Mouse (Mus musculus): ENCODE measurements around the gene Kmt2b. TPM values are rescaled to one million over a fixed set of nuclear protein-coding genes. Genes with fewer than 3 reads are reported as not detected.
A peak's percentile ranks its signal among the peaks of the same experiment; 100 is the strongest.

The Kmt2b gene
- polyA plus RNA-seq, 1 experiment from 2014 or later: 3.8 TPM

GRCm38 (mm10) chr7:30615049-30615760 lies 26.7 kb upstream of the Kmt2b start:
- ATAC-seq (ENCODE audit: low read depth) (peak; percentile 33), DNase-seq (no peak)
- H3K36me3 ChIP-seq: peaks cover 47% of the 10 kb centered on the region
- no peak overlapping the region for H3K4me3 ChIP-seq (replicated peaks)
- no peak overlapping the region for H3K27ac ChIP-seq
- H3K27me3 ChIP-seq: no peaks in the 10 kb centered on the region
- H3K4me2 ChIP-seq: no peak overlapping the region
- H3K4me1 ChIP-seq (replicated peaks): peaks cover 23% of the 10 kb centered on the region
- 54% methylated on average over 5 of the region's 5 CpGs for WGBS (ENCODE audit: insufficient replicate concordance)
- no peak overlapping the region for H3K9ac ChIP-seq
- no peaks in the 10 kb centered on the region for H3K9me3 ChIP-seq (replicated peaks)

- 54% methylated on average over 2 of the region's 2 CpGs for WGBS (ENCODE audit: insufficient replicate concordance)
- DNase-seq (no peak), ATAC-seq (ENCODE audit: low read depth) (no peak)
- Histone ChIP-seq H3K4me2 (no peak overlapping the region), H3K4me1 (replicated peaks) (peaks cover 23% of the 10 kb centered on the region), H3K36me3 (peaks cover 42% of the 10 kb centered on the region), H3K27ac (no peak overlapping the region), H3K27me3 (no peaks in the 10 kb centered on the region), H3K4me3 (replicated peaks) (no peak overlapping the region), H3K9me3 (replicated peaks) (no peaks in the 10 kb centered on the region), H3K9ac (no peak overlapping the region)
These were observed 25.9 kb upstream of the Kmt2b start for GRCm38 (mm10) chr7:30614454-30614853.

- ATAC-seq (ENCODE audit: low read depth) (peak; percentile 52; the same call in 1 of the 2 replicates), DNase-seq (peak; percentile 49)
- H3K4me1 ChIP-seq (replicated peaks): peaks cover 23% of the 10 kb centered on the region
- no peak overlapping the region for H3K4me2 ChIP-seq
- H3K27ac ChIP-seq: no peak overlapping the region
- H3K9me3 ChIP-seq (replicated peaks): no peaks in the 10 kb centered on the region
- peaks cover 34% of the 10 kb centered on the region for H3K36me3 ChIP-seq
- H3K4me3 ChIP-seq (replicated peaks): no peak overlapping the region
- H3K9ac ChIP-seq: no peak overlapping the region
- WGBS (ENCODE audit: insufficient replicate concordance): 20% methylated on average over 14 of the region's 14 CpGs
- H3K27me3 ChIP-seq: no peaks in the 10 kb centered on the region
These were observed 25.1 kb upstream of the Kmt2b start for GRCm38 (mm10) chr7:30613529-30614112.

GRCm38 (mm10) chr7:30612654-30613402 lies 24.3 kb upstream of the Kmt2b start, which contains the start of gene Upk1a:
TSS of gene Upk1a (minus strand) at chr7:30612847.
- no peak within 1 kb of the TSS for H3K4me3 ChIP-seq (replicated peaks)
- H3K4me2 ChIP-seq: no peak within 1 kb of the TSS
- 72% methylated on average over 8 of the region's 8 CpGs for WGBS (ENCODE audit: insufficient replicate concordance)
- H3K4me1 ChIP-seq (replicated peaks): peaks cover 23% of the 10 kb centered on the region
- no peak within 1 kb of the TSS for H3K27ac ChIP-seq
- ATAC-seq (ENCODE audit: low read depth) (no peak), DNase-seq (no peak)
- peaks cover 26% of the 10 kb centered on the region for H3K36me3 ChIP-seq
- no peak within 1 kb of the TSS for H3K9ac ChIP-seq
- H3K9me3 ChIP-seq (replicated peaks): no peaks in the 10 kb centered on the region
- H3K27me3 ChIP-seq: no peaks in the 10 kb centered on the region; the same call in 1 of the 2 replicates

- no peak for ATAC-seq (ENCODE audit: low read depth)
- Histone ChIP-seq H3K4me1 (replicated peaks) (peaks cover 12% of the 10 kb centered on the region), H3K27ac (no peak overlapping the region), H3K4me3 (replicated peaks) (no peak overlapping the region), H3K4me2 (no peak overlapping the region), H3K9ac (no peak overlapping the region), H3K27me3 (peaks cover 4% of the 10 kb centered on the region; the same call in 1 of the 2 replicates), H3K9me3 (replicated peaks) (no peaks in the 10 kb centered on the region), H3K36me3 (no peaks in the 10 kb centered on the region)
- WGBS (ENCODE audit: insufficient replicate concordance): 42% methylated on average over 7 of the region's 7 CpGs
- DNase-seq: no peak
These were observed 21.5 kb upstream of the Kmt2b start for GRCm38 (mm10) chr7:30610043-30610442.

GRCm38 (mm10) chr7:30608476-30608875 lies 19.9 kb upstream of the Kmt2b start:
- Histone ChIP-seq H3K4me1 (replicated peaks) (peaks cover 3% of the 10 kb centered on the region; the same call in 1 of the 2 replicates), H3K9ac (no peak overlapping the region), H3K27ac (no peak overlapping the region), H3K36me3 (no peaks in the 10 kb centered on the region), H3K27me3 (peaks cover 4% of the 10 kb centered on the region; the same call in 1 of the 2 replicates), H3K4me3 (replicated peaks) (no peak overlapping the region), H3K4me2 (no peak overlapping the region), H3K9me3 (replicated peaks) (no peaks in the 10 kb centered on the region)
- 53% methylated on average over 16 of the region's 16 CpGs for WGBS (ENCODE audit: insufficient replicate concordance)
- DNase-seq (no peak), ATAC-seq (ENCODE audit: low read depth) (no peak)

- ATAC-seq (ENCODE audit: low read depth) (peak; percentile 60; the same call in 1 of the 2 replicates), DNase-seq (peak; percentile 29)
- H3K9me3 ChIP-seq (replicated peaks): no peaks in the 10 kb centered on the region
- H3K27ac ChIP-seq: no peak overlapping the region
- H3K36me3 ChIP-seq: no peaks in the 10 kb centered on the region
- H3K27me3 ChIP-seq: peaks cover 4% of the 10 kb centered on the region; the same call in 1 of the 2 replicates
- no peak overlapping the region for H3K9ac ChIP-seq
- WGBS (ENCODE audit: insufficient replicate concordance): 13% methylated on average over 8 of the region's 8 CpGs
- no peak overlapping the region for H3K4me2 ChIP-seq
- no peak overlapping the region for H3K4me3 ChIP-seq (replicated peaks)
- no peaks in the 10 kb centered on the region for H3K4me1 ChIP-seq (replicated peaks)
These were observed 19.3 kb upstream of the Kmt2b start for GRCm38 (mm10) chr7:30607706-30608309.

- H3K9me3 ChIP-seq (replicated peaks): no peaks in the 10 kb centered on the region
- WGBS (ENCODE audit: insufficient replicate concordance): 76% methylated on average over 8 of the region's 8 CpGs
- ATAC-seq (ENCODE audit: low read depth): no peak
These were observed 16.4 kb upstream of the Kmt2b start for GRCm38 (mm10) chr7:30604944-30605343.

GRCm38 (mm10) chr7:30604424-30604823 lies 15.9 kb upstream of the Kmt2b start:
- ATAC-seq (ENCODE audit: low read depth): no peak
- WGBS (ENCODE audit: insufficient replicate concordance): 46% methylated on average over 8 of the region's 8 CpGs
- no peak for DNase-seq

More at GRCm38 (mm10) chr7:30604944-30605343, 16.4 kb upstream of the Kmt2b start:
- H3K9ac ChIP-seq: no peak overlapping the region
- H3K27me3 ChIP-seq: peaks cover 4% of the 10 kb centered on the region; the same call in 1 of the 2 replicates
- no peaks in the 10 kb centered on the region for H3K36me3 ChIP-seq
- no peak overlapping the region for H3K4me2 ChIP-seq
- H3K27ac ChIP-seq: no peak overlapping the region
- H3K4me1 ChIP-seq (replicated peaks): peaks cover 9% of the 10 kb centered on the region
- DNase-seq: no peak
- no peak overlapping the region for H3K4me3 ChIP-seq (replicated peaks)

GRCm38 (mm10) chr7:30602583-30602982 lies 14.1 kb upstream of the Kmt2b start:
- Histone ChIP-seq H3K36me3 (no peaks in the 10 kb centered on the region), H3K4me3 (replicated peaks) (no peak overlapping the region), H3K9me3 (replicated peaks) (no peaks in the 10 kb centered on the region), H3K27me3 (0 out of 2 replicates have a peak, but pooled peaks cover 4% of the 10 kb centered on the region), H3K4me2 (no peak overlapping the region), H3K9ac (no peak overlapping the region), H3K4me1 (replicated peaks) (peaks cover 15% of the 10 kb centered on the region), H3K27ac (no peak overlapping the region)
- no peak for DNase-seq
- no peak for ATAC-seq (ENCODE audit: low read depth)
- 42% methylated on average over 3 of the region's 3 CpGs for WGBS (ENCODE audit: insufficient replicate concordance)

More at GRCm38 (mm10) chr7:30604424-30604823, 15.9 kb upstream of the Kmt2b start:
- H3K9ac ChIP-seq: no peak overlapping the region
- H3K4me2 ChIP-seq: no peak overlapping the region
- H3K27ac ChIP-seq: no peak overlapping the region
- no peaks in the 10 kb centered on the region for H3K9me3 ChIP-seq (replicated peaks)
- no peaks in the 10 kb centered on the region for H3K36me3 ChIP-seq
- peaks cover 4% of the 10 kb centered on the region; the same call in 1 of the 2 replicates for H3K27me3 ChIP-seq
- H3K4me3 ChIP-seq (replicated peaks): no peak overlapping the region
- peaks cover 14% of the 10 kb centered on the region for H3K4me1 ChIP-seq (replicated peaks)

- no peaks in the 10 kb centered on the region for H3K36me3 ChIP-seq
- H3K4me1 ChIP-seq (replicated peaks): peaks cover 15% of the 10 kb centered on the region
- H3K4me2 ChIP-seq: peak overlapping the region; percentile 50; the same call in 1 of the 2 replicates
- H3K27ac ChIP-seq: no peak overlapping the region
- WGBS (ENCODE audit: insufficient replicate concordance): 70% methylated on average over 7 of the region's 7 CpGs
- H3K27me3 ChIP-seq: no peaks in the 10 kb centered on the region
- H3K9me3 ChIP-seq (replicated peaks): no peaks in the 10 kb centered on the region
- ATAC-seq (ENCODE audit: low read depth) (no peak), DNase-seq (no peak)
- peak overlapping the region; percentile 49; the same call in 1 of the 2 replicates for H3K9ac ChIP-seq
- no peak overlapping the region for H3K4me3 ChIP-seq (replicated peaks)
These were observed 12.1 kb upstream of the Kmt2b start for GRCm38 (mm10) chr7:30600651-30601050.
